Mouse (Mus musculus) heart, postnatal 0 days (tissue): Measurements from ENCODE around the gene Arhgef25. TPM values are rescaled to one million over a fixed set of nuclear protein-coding genes. Genes with fewer than 3 reads are reported as not detected.
A peak's percentile ranks its signal among the peaks of the same experiment; 100 is the strongest.

Experiments
- ATAC-seq: fragments of 200-750 bp; cut with Nextera tagmentation; 2 replicates; pipeline ENCODE4 v1.8.0; 2017; ENCODE audit warnings: low read depth, moderate number of reproducible peaks, moderate library complexity; ENCODE audit not compliant: insufficient read depth
- DNase-seq: peaks from one replicate; pipeline ENCODE4 v3.0.0-alpha.2; 2016; ENCODE audit warnings: low spot score
- H3K27ac ChIP-seq: fragments of 300-500 bp; sonication (generic); 2 replicates; pipeline ENCODE4 v1.5.1; 2014; ENCODE audit warnings: low read depth, mild to moderate bottlenecking
- H3K27me3 ChIP-seq: fragments of 300-500 bp; sonication (generic); 2 replicates; pipeline ENCODE4 v1.6.1; 2014; ENCODE audit warnings: low read length, mixed read lengths; ENCODE audit not compliant: control insufficient read depth, insufficient read depth
- H3K36me3 ChIP-seq: fragments of 300-500 bp; sonication (generic); replicated peaks from 2 replicates; pipeline ENCODE4 v1.6.1; 2014; ENCODE audit warnings: low read length, mixed read lengths; ENCODE audit not compliant: control insufficient read depth, insufficient read depth
- H3K4me1 ChIP-seq: fragments of 300-500 bp; sonication (generic); 2 replicates; pipeline ENCODE4 v1.6.1; 2014; ENCODE audit warnings: antibody characterized with exemption; ENCODE audit not compliant: control insufficient read depth, insufficient read depth
- H3K4me2 ChIP-seq: fragments of 300-500 bp; sonication (generic); 2 replicates; pipeline ENCODE4 v1.6.1; 2014; ENCODE audit warnings: low read depth, mild to moderate bottlenecking, low read length, moderate library complexity
- H3K4me3 ChIP-seq: fragments of 300-500 bp; sonication (generic); 2 replicates; pipeline ENCODE4 v1.5.1; 2014; ENCODE audit warnings: low read depth, low read length
- H3K9ac ChIP-seq: fragments of 300-500 bp; sonication (generic); replicated peaks from 2 replicates; pipeline ENCODE4 v1.6.1; 2014; ENCODE audit warnings: low read depth, low read length, mixed read lengths
- H3K9me3 ChIP-seq: fragments of 300-500 bp; sonication (generic); replicated peaks from 2 replicates; pipeline ENCODE4 v1.6.1; 2016; ENCODE audit warnings: low read length; ENCODE audit not compliant: control insufficient read depth
- CTCF ChIP-seq: IDR thresholded peaks from 2 replicates; pipeline ENCODE4 v1.5.1; 2016; ENCODE audit warnings: antibody characterized with exemption, control low read depth, low read depth
- EP300 ChIP-seq: IDR thresholded peaks from 2 replicates; pipeline ENCODE4 v1.6.1; 2016; ENCODE audit warnings: antibody characterized with exemption, low read depth
- WGBS: fragments of 180-500 bp; shearing (Covaris S2); extraction: QIAGEN DNeasy Blood & Tissue Kit; methylation state at CpG from one replicate; pipeline ENCODE4 v1.1.7; 2014; 5-methylcytosine and 5-hydroxymethylcytosine counted together
- polyA plus RNA-seq: library from polyadenylated mRNA; unstranded; fragments of >200 nt; fragmentation: Nextera tagmentation; extraction: Ambion mirVana; gene quantifications from 2 replicates; pipeline ENCODE4 v1.2.1, GENCODE M21; 2015
- total RNA-seq: library from RNA; depleted of rRNA; stranded (reverse); fragments of >200 nt; gene quantifications from 2 replicates; pipeline ENCODE4 v1.2.3, GENCODE M21; 2014; ENCODE audit warnings: low replicate concordance

The Arhgef25 gene
- total and polyA plus RNA-seq, 2 experiments from 2014 or later = 10.0 to 44.2 TPM

GRCm38 (mm10) chr10:127176228-127176627, 13.7 kb downstream of the Arhgef25 start:
- no peak for TF ChIP-seq CTCF
- no peak for TF ChIP-seq EP300
- H3K4me3 ChIP-seq = no peak overlapping the region
- DNase-seq = no peak
- no peaks in the 10 kb centered on the region for H3K9me3 ChIP-seq
- H3K4me2 ChIP-seq = no peak overlapping the region
- no peak overlapping the region for H3K9ac ChIP-seq
- no peak overlapping the region for H3K27ac ChIP-seq
- WGBS = 53% methylated on average over 3 of the region's 3 CpGs
- H3K4me1 ChIP-seq = peaks cover 8% of the 10 kb centered on the region
- H3K27me3 ChIP-seq = peaks cover 86% of the 10 kb centered on the region
- no peaks in the 10 kb centered on the region for H3K36me3 ChIP-seq
- ATAC-seq = no peak

DNA sequence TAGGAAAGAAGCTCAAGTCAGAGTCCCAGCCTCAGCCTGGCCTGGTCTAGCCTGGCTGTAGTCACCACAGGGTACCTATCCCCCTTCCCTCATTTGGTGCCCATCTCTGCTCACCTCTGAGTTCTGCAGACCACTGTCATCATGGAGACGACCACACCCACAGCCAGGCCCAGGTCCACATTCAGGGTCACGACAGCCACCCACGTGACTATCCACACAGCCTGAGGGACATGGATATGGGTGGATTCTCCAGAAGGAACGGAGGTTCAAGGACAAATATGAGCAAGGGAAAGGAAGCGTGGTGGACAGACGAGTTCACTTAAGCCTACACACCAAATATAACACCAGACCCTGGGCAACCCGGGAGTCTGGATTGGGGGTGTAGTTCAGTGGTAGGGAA, 15.7 kb downstream of the Arhgef25 start:
- Histone ChIP-seq H3K36me3 (no peaks in the 10 kb centered on the region), H3K27me3 (peaks cover 82% of the 10 kb centered on the region), H3K4me1 (peaks cover 8% of the 10 kb centered on the region), H3K4me2 (no peak overlapping the region), H3K4me3 (no peak overlapping the region), H3K9ac (no peak overlapping the region), H3K27ac (no peak overlapping the region), H3K9me3 (no peaks in the 10 kb centered on the region)
- TF ChIP-seq EP300 (no peak), CTCF (no peak)
- no peak for DNase-seq
- ATAC-seq = no peak
- 79% methylated on average over 7 of the region's 7 CpGs for WGBS

DNA sequence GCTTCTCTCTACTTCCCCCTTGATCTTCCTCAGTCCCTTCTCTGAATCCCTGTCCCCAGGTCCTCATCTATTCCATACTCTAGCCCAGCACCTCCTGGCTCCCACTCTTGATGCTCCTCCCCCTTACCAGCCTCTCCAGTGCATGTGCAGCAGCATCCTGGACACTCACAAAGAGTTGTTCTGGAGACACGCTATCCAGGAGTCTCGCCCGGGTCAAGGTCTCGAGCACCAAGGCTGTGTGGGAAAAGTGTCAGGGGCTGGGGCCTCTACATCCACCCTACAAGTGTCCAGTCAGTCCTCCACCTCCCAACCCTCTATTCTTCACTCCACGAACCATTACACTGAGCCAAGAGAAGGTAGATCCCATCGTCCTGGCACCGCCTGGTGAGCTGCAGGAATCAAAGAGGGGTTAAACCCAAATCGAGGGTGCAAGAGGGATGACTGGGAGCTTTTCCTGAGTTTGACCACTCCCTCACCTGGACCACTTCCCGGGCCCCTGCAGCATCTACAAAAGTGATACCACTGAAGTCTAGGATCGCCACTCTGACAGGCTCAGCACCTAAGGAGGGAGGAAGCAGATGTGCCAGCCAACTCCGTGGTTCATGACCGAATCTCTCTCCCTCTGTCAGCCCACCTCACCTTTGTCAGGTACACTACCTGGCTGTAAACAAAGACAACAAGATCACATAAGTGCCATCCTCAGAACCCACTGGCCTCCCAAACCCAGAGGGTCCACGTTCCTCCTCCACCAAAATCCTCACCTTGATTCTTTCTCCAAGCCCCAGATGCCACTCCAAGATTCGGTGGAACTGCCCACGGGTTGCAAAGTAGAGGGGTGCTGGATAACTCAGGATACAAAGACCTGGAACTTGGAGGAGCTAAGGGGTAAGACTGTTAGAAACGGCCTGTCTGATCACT, 16.5 kb downstream of the Arhgef25 start:
- Histone ChIP-seq H3K36me3 (no peaks in the 10 kb centered on the region), H3K4me3 (no peak overlapping the region), H3K27me3 (peaks cover 82% of the 10 kb centered on the region), H3K4me2 (no peak overlapping the region), H3K9me3 (no peaks in the 10 kb centered on the region), H3K27ac (no peak overlapping the region), H3K9ac (no peak overlapping the region), H3K4me1 (peaks cover 5% of the 10 kb centered on the region)
- DNase-seq (no peak), ATAC-seq (no peak)
- 67% methylated on average over 16 of the region's 16 CpGs for WGBS
- no peak for TF ChIP-seq EP300
- TF ChIP-seq CTCF = no peak

GRCm38 (mm10) chr10:127171631-127172200, 18.2 kb downstream of the Arhgef25 start:
- H3K9me3 ChIP-seq = no peaks in the 10 kb centered on the region
- peaks cover 82% of the 10 kb centered on the region for H3K27me3 ChIP-seq
- no peak overlapping the region for H3K9ac ChIP-seq
- no peaks in the 10 kb centered on the region for H3K36me3 ChIP-seq
- H3K4me3 ChIP-seq = no peak overlapping the region
- no peak for DNase-seq
- no peaks in the 10 kb centered on the region; the same call in 1 of the 2 replicates for H3K4me1 ChIP-seq
- TF ChIP-seq CTCF (no peak), EP300 (no peak)
- no peak overlapping the region for H3K4me2 ChIP-seq
- no peak for ATAC-seq
- WGBS = 75% methylated on average over 15 of the region's 15 CpGs
- H3K27ac ChIP-seq = no peak overlapping the region

DNA sequence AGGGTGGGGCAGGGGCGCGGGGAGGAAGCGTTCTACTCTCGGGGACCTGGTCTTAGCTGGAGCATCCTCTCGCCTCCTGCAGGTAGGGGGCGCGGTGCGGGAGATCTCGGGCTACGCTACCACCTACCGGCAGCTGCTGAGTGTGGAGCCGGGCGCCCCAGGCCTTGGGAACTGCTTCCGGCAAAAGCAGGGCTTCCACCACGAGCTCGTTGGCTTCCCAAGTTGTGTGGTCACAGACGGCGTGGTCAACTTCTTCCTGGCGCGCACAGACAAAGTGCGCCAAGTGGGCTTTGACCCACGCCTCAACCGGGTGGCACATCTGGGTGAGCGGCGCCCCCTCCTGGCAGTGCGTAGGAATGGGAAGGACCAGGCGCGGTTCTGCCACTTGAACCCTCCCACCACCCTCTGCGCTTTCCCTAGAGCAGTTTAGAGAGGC, 19.0 kb downstream of the Arhgef25 start:
- TF ChIP-seq EP300 = no peak
- TF ChIP-seq CTCF = peak; percentile 62
- DNase-seq = peak; percentile 39
- H3K27ac ChIP-seq = no peak overlapping the region
- H3K4me1 ChIP-seq = no peaks in the 10 kb centered on the region; the same call in 1 of the 2 replicates
- H3K9ac ChIP-seq = no peak overlapping the region
- peak overlapping the region; percentile 25 for H3K4me3 ChIP-seq
- H3K9me3 ChIP-seq = no peaks in the 10 kb centered on the region
- peak; percentile 64 for ATAC-seq
- H3K27me3 ChIP-seq = peaks cover 82% of the 10 kb centered on the region
- peak overlapping the region; percentile 48 for H3K4me2 ChIP-seq
- H3K36me3 ChIP-seq = no peaks in the 10 kb centered on the region
- WGBS = 2% methylated on average over 29 of the region's 29 CpGs
